Mouse (Mus musculus) liver, postnatal 0 days (tissue): ENCODE measurements around the gene Ndufaf2.

Source experiments
- CTCF ChIP-seq: sonication (generic); IDR thresholded peaks from 2 replicates; pipeline ENCODE4 v1.5.1; 2016; ENCODE audit warnings: antibody characterized with exemption, low read depth
- EP300 ChIP-seq: IDR thresholded peaks from 2 replicates; pipeline ENCODE4 v1.6.1; 2016; ENCODE audit warnings: antibody characterized with exemption, low read depth, mild to moderate bottlenecking

DNA sequence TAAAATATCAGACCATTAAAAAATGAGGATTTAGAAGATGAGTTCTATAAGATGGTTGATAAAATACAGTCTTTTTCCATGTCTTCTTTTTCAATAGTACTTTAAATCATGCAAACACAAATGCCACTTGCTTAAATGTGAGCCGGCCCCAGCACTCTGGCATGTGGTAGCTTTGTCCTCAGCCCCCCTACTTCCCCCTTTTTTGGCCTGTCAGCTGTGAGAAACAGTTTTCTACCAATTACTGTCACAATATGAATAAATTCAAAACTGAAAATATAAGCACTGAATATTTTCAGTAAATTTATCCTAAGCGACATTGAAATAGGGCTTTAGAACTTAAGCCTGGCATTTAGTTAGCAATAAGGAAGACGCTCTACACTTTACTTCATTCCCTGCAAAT, 44.2 kb downstream of the Ndufaf2 start:
- TF ChIP-seq CTCF (no peak), EP300 (no peak)
